Mouse (Mus musculus): ENCODE measurements around the gene 4930412O13Rik. TPM values are rescaled to one million over a fixed set of nuclear protein-coding genes. Genes with fewer than 3 reads are reported as not detected.

4930412O13Rik gene
- total RNA-seq, 4 experiments from 2014 or later, result not detected

GRCm38 (mm10) chr2:9896097-9896770, 15.2 kb downstream of the 4930412O13Rik start:
- DNase-seq (ENCODE audit: low spot score in 2 of 2), result no peak

- no peak for DNase-seq (ENCODE audit: low spot score in 2 of 2)
These were observed 16.8 kb downstream of the 4930412O13Rik start for GRCm38 (mm10) chr2:9897846-9898245.

- no peak for DNase-seq (ENCODE audit: low spot score in 2 of 2)
These were observed 23.0 kb downstream of the 4930412O13Rik start for GRCm38 (mm10) chr2:9903854-9904560.

- DNase-seq (ENCODE audit: low spot score in 2 of 2), result no peak
These were observed 24.9 kb downstream of the 4930412O13Rik start for GRCm38 (mm10) chr2:9905995-9906394.

GRCm38 (mm10) chr2:9917602-9918001, 36.5 kb downstream of the 4930412O13Rik start:
- no peak for DNase-seq (ENCODE audit: low spot score in 2 of 2)

GRCm38 (mm10) chr2:9918691-9919471, 37.8 kb downstream of the 4930412O13Rik start:
- no peak for DNase-seq (ENCODE audit: low spot score in 2 of 2)

GRCm38 (mm10) chr2:9926194-9926904, 45.3 kb downstream of the 4930412O13Rik start:
- DNase-seq (ENCODE audit: low spot score in 2 of 2), result no peak

- DNase-seq (ENCODE audit: low spot score in 2 of 2), result no peak
These were observed 45.8 kb downstream of the 4930412O13Rik start for GRCm38 (mm10) chr2:9926905-9927283.

Other genes with a start within 250 kb of the 4930412O13Rik start
- gene 9230102O04Rik, start 8.3 kb downstream of the 4930412O13Rik start, total RNA-seq (2022), result not detected
- gene Gata3, start 8.8 kb downstream of the 4930412O13Rik start, total RNA-seq (2022), result 1 to 10 TPM in 1 of 4 experiments, under 1 TPM in 2, not detected in 1; 0.24 to 1.1 (median 0.40) TPM
- 10 to 100 TPM in 2 of 4 experiments, 1 to 10 TPM in 2; 8.3 to 12.1 (median 10.0) TPM for gene Taf3, start 167.3 kb downstream of the 4930412O13Rik start, total RNA-seq (2022)
- 100 to 1,000 TPM; 674 to 779 (median 730) TPM for gene Atp5c1, start 199.3 kb downstream of the 4930412O13Rik start, total RNA-seq (2022)
- 1 to 10 TPM; 4.8 to 5.2 (median 4.9) TPM for gene Kin, start 199.3 kb downstream of the 4930412O13Rik start, total RNA-seq (2022)

All from gastrocnemius, adult 8-10 months (tissue).